Mouse (Mus musculus): ENCODE results near the gene Ccdc66.
A peak's percentile ranks its signal among the peaks of the same experiment; 100 is the strongest.

Gene Ccdc66

DNA sequence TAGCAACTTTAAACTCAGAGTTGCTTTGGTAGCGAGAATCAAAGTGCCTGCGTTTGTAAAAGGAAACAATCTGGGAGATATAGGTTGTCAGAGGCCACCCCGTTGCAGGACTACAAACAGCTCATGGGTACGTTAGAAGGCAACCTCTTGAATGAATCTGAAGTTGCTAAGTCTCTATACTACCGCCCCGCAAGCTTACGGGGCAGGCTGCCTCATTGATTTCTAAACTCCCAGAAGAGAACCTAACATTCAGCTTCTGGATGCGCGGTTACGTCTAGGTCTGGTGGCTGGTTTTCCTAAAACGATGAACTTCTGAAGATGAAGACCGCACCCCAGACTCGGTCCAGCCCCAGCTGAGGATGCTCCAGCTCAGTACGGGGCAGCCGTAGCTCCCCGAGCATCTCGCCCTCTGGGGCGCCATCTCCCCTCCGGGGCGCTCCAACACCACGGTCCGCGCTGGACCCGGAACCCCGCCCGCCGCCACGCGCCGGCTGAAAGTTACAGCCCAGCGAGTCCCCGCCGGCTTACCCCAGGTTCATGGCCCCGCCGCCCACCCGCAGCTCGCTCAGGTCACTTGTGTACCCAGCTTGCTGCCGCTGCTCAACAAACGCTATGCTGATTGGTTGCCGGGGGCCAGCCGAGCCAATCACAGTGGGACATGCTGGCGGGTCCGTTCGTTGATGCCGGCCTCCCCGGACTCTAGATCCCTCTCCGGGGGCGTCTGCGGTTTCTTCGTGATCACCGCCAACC, at the start of gene Ccdc66:
TSS of gene Ccdc66 (minus strand) at position 567 of the 750 bp plus-strand sequence.
- peak; percentile 97 for DNase-seq (ENCODE audit: low spot score)

DNA sequence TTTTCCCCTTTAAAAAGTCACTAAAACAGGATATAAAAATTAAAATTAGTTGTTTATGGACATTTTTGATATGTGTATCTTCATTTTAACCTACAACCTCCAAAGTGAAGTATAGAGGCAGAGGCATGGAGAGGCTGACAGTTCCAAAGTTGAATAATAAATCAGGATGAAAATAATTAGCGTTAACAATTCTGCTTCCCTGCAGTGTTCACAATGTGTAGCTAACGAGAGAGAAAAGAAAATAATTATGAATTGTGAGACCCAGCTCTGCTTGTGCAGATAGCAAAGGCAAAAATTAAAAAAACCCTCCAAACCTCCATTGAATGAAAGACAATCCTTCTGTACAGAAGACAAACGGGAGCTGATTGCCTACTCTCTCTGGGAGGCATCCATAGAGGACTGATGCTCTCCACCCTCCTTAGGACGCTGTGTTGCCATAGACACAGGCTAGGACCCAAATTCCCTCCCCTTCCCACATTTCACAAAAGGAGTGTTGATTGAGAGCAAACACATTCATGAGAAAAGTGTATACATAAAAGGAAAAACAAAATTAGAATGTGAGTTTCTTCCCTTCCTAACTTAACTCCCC, 35.7 kb upstream of the Ccdc66 start:
- DNase-seq (ENCODE audit: low spot score), result no peak

GRCm38 (mm10) chr14:27536441-27536840, 28.2 kb upstream of the Ccdc66 start:
- DNase-seq (ENCODE audit: low spot score), result no peak

DNA sequence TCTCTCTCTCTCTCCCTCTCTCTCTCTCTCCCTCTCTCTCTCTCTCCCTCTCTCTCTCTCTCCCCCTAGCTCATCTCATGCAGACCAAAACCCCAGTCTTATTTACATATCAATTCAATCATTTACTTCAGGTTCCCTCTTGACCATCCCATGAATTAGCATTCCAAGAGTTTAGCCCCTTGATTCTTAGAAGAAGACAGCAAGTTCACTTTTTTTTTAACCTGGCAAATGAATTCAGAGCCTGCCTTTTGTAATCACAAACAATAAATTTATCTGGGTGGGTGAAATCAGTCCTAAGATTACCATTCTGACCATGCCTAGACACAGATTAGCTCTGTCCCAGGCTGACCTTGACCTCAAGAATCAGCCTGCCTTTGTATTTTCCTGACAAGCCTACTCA, 16.3 kb upstream of the Ccdc66 start:
- DNase-seq (ENCODE audit: low spot score), result no peak

GRCm38 (mm10) chr14:27508644-27509301, 513 bp upstream of the Ccdc66 start:
- no peak for DNase-seq (ENCODE audit: low spot score)

- DNase-seq (ENCODE audit: low spot score), result no peak
Observed at GRCm38 (mm10) chr14:27501096-27501495, 7.2 kb downstream of the Ccdc66 start.

DNA sequence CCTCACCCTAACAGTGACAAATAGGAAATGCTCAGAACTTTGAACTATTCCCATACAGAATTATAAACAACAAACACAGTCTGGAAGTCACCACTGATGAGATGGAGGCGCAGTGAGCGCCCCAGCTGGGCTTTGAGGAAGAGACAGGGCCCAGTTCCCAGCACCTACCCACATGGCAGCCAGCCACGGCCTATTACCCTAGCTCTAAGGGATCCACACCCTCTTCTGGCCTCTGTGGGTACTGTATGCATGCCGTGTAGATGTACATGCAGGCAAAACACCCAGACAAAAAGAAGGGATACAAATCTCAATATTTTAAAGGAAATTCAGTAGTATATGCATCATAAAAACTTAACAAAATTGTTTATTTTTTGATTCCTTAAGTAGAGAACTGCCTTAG, 14.7 kb downstream of the Ccdc66 start:
- DNase-seq (ENCODE audit: low spot score), result no peak

- DNase-seq (ENCODE audit: low spot score), result no peak
Observed at GRCm38 (mm10) chr14:27491399-27491798, 16.9 kb downstream of the Ccdc66 start.

DNA sequence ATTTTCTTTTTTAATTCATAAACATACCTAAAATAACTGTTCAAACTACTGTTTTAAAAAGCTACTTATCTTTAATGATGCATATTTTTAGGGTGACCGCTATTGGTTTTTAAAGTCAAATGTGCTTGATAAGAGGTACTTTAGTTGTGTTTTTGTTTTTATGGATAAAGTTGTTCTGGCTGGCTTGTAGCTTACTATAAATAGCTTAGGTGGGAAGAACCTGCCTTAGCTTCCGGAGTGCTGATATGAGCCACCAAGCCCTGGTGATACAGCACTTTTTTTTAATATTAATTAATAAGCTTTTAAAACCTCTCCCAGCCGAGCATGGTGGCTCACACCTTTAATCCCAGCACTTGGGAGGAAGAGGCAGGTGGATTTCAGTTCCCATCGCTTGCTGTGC, 61.3 kb downstream of the Ccdc66 start:
- DNase-seq (ENCODE audit: low spot score), result no peak

GRCm38 (mm10) chr14:27444851-27445281, 63.4 kb downstream of the Ccdc66 start:
- no peak for DNase-seq (ENCODE audit: low spot score)

- peak; percentile 49 for DNase-seq (ENCODE audit: low spot score)
Observed at GRCm38 (mm10) chr14:27440921-27441320, 67.3 kb downstream of the Ccdc66 start.

- DNase-seq (ENCODE audit: low spot score), result no peak
Observed at GRCm38 (mm10) chr14:27436826-27437225, 71.4 kb downstream of the Ccdc66 start.

DNA sequence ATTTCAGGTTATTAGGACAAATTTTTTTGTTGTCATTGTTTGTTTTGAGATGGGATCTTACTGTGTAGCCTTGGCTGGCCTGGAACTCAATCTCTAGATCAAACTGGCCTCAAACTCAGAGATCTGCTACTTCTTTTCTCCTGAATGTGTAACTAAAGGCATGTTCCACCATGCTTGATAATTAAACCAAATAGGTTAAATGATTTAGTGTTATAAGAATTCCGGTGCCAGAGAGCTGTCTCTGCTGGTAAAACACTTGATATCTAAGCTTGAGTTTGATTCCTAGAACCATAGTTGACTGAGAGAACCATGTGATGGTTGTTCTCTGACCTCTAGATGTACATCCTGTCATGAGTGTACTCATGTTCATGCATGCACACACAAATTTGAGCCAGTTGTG, 72.1 kb downstream of the Ccdc66 start:
- no peak for DNase-seq (ENCODE audit: low spot score)

- no peak for DNase-seq (ENCODE audit: low spot score)
Observed at GRCm38 (mm10) chr14:27432064-27432463, 76.2 kb downstream of the Ccdc66 start.
